Mouse (Mus musculus): Measurements from ENCODE around the gene Cdrt4. TPM values are rescaled to one million over a fixed set of nuclear protein-coding genes. Genes with fewer than 3 reads are reported as not detected.
A peak's percentile ranks its signal among the peaks of the same experiment; 100 is the strongest.

Gene Cdrt4
- total RNA-seq, 2 experiments from 2014 or later, result not detected

GRCm38 (mm10) chr11:62938921-62939320, 12.1 kb upstream of the Cdrt4 start:
- intact Hi-C loops (cut with DNase I), result no loop called here
- DNase-seq, result no peak

- intact Hi-C loops (cut with DNase I), result no loop called here
Observed at GRCm38 (mm10) chr11:62940176-62940575, 10.8 kb upstream of the Cdrt4 start.

GRCm38 (mm10) chr11:62943538-62943937, 7.5 kb upstream of the Cdrt4 start:
- DNase-seq, result no peak

More at GRCm38 (mm10) chr11:62940176-62940575, 10.8 kb upstream of the Cdrt4 start:
- DNase-seq, result no peak

GRCm38 (mm10) chr11:62945514-62945913, 5.5 kb upstream of the Cdrt4 start:
- intact Hi-C loops (cut with DNase I), result no loop called here
- DNase-seq, result no peak

More at GRCm38 (mm10) chr11:62943538-62943937, 7.5 kb upstream of the Cdrt4 start:
- intact Hi-C loops (cut with DNase I), result no loop called here

- DNase-seq, result no peak
- intact Hi-C loops (cut with DNase I), result no loop called here
Observed at GRCm38 (mm10) chr11:62949548-62949947, 1.4 kb upstream of the Cdrt4 start.

GRCm38 (mm10) chr11:62954766-62955165, 3.8 kb downstream of the Cdrt4 start:
- intact Hi-C loops (cut with DNase I), result no loop called here
- no peak for DNase-seq

GRCm38 (mm10) chr11:62955186-62955585, 4.2 kb downstream of the Cdrt4 start:
- intact Hi-C loops (cut with DNase I), result no loop called here
- DNase-seq, result no peak

- intact Hi-C loops (cut with DNase I), result no loop called here
- no peak for DNase-seq
Observed at GRCm38 (mm10) chr11:62955776-62956175, 4.8 kb downstream of the Cdrt4 start.

GRCm38 (mm10) chr11:62957626-62958180, 6.7 kb downstream of the Cdrt4 start:
- DNase-seq, result no peak
- intact Hi-C loops (cut with DNase I), result no loop called here

- intact Hi-C loops (cut with DNase I), result no loop called here
Observed at GRCm38 (mm10) chr11:62963292-62963691, 12.3 kb downstream of the Cdrt4 start.

GRCm38 (mm10) chr11:62966424-62966764, 15.4 kb downstream of the Cdrt4 start:
- intact Hi-C loops (cut with DNase I), result no loop called here
- no peak for DNase-seq

More at GRCm38 (mm10) chr11:62963292-62963691, 12.3 kb downstream of the Cdrt4 start:
- no peak for DNase-seq

- intact Hi-C loops (cut with DNase I), result no loop called here
Observed at GRCm38 (mm10) chr11:62966765-62967633, 16.0 kb downstream of the Cdrt4 start.

GRCm38 (mm10) chr11:62977176-62977575, 26.2 kb downstream of the Cdrt4 start:
- intact Hi-C loops (cut with DNase I), result no loop called here
- no peak for DNase-seq

More at GRCm38 (mm10) chr11:62966765-62967633, 16.0 kb downstream of the Cdrt4 start:
- peak; percentile 56 to 60 for DNase-seq

- DNase-seq, result no peak
- intact Hi-C loops (cut with DNase I), result no loop called here
Observed at GRCm38 (mm10) chr11:62978886-62979285, 27.9 kb downstream of the Cdrt4 start.

GRCm38 (mm10) chr11:62981729-62982128, 30.7 kb downstream of the Cdrt4 start:
- no peak for DNase-seq
- intact Hi-C loops (cut with DNase I), result loop anchor here (5.0 kb wide), 1 partner anchor 59 kb away; no protein-coding TSS in a partner anchor

- intact Hi-C loops (cut with DNase I), result loop anchor here (5.0 kb wide), 1 partner anchor 61 kb away; no protein-coding TSS in a partner anchor
- no peak for DNase-seq
Observed at GRCm38 (mm10) chr11:62983793-62984192, 32.8 kb downstream of the Cdrt4 start.

- intact Hi-C loops (cut with DNase I), result loop anchor here (5.0 kb wide), 1 partner anchor 62 kb away; no protein-coding TSS in a partner anchor
Observed at GRCm38 (mm10) chr11:62984365-62984764, 33.4 kb downstream of the Cdrt4 start.

GRCm38 (mm10) chr11:62985075-62985474, 34.1 kb downstream of the Cdrt4 start:
- intact Hi-C loops (cut with DNase I), result no loop called here
- no peak for DNase-seq

More at GRCm38 (mm10) chr11:62984365-62984764, 33.4 kb downstream of the Cdrt4 start:
- no peak for DNase-seq

- no peak for DNase-seq
- intact Hi-C loops (cut with DNase I), result no loop called here
Observed at GRCm38 (mm10) chr11:62986578-62986977, 35.6 kb downstream of the Cdrt4 start.

GRCm38 (mm10) chr11:62990150-62990685, 39.2 kb downstream of the Cdrt4 start:
- intact Hi-C loops (cut with DNase I), result no loop called here
- no peak for DNase-seq

GRCm38 (mm10) chr11:62990811-62991210, 39.8 kb downstream of the Cdrt4 start:
- no peak for DNase-seq
- intact Hi-C loops (cut with DNase I), result no loop called here

All from heart, postnatal 36 days (tissue).